Mouse (Mus musculus): ENCODE results near the gene Gm42742. TPM values are rescaled to one million over a fixed set of nuclear protein-coding genes. Genes with fewer than 3 reads are reported as not detected.

The Gm42742 gene
- polyA plus RNA-seq, 1 experiment from 2014 or later = 53.8 TPM

DNA sequence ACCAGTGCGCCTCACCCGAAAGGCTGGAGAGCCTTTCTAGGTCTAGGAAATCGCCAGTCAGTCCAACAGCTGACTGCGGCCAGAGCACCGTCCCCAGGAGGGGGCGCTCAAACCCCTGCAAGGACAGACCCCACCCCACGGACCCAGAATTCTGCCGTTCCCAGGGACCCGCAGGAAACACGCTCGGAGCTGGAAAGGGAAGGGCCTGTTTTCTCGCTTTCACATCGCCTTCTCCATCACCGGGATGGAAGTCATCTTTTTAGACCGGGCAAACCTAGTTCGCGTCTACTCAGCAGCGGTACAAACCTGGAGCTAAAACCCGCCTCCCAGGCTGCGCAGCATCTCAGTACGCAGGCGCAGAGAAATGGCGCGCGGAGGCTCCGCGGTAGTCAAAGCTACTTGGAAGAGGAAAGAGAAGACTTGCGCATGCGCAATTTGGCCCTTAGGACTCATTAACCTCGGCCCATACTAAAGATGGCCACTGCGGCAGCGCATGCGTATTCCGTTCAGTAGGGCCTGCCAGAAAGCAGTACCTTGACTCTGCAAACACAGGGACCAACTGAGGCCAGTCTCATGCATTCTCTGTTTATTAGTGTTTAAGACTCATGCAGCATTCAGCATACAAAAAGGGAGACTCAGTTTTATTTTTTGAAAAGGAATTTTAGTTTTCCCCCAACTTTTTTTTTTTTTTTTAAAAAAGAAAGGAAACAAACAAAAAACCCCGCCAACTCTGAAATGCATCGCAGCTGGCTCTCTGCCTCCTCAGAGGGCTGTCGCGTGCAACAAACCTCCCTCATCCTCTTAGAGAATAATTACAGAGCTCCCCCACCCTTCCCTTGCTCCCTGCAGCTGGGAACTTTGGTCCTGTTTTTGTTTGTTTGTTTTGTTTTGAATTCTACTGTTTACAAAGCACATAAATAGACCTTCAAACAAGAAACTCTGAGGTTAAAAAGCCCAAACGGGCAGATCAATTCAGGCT, 3.6 kb downstream of the Gm42742 start, which contains the start of gene Pagr1a:
Pagr1a (minus strand) TSS at position 382 of the 979 bp plus-strand sequence.
- TF ChIP-seq CTCF (IDR thresholded peaks at IDR 0.05; ENCODE audit: low read depth) = peak; percentile 88
- WGBS = 2% methylated on average over 39 of the region's 39 CpGs

DNA sequence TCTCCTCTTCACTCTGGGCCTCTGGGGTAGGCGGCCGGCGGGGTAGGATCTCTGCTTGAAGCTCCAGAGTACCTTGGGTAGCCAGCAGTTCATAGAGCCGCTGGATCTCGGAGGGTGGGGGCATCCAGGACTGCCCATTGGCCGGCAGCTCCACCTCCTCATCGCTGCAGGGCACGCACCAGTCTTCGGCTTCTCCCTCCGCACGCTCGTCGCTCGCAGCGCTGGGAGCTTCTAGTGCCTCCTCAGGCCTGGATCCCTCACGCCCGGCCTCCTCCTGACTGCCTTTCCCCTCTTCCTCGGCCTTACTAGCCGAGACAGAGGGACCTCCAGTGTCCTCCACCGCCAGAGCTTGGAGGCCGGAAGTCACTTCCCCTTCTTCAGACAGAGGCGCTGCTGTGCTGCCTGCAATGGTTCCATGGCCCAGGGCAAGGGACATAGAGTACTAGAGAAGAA, 4.4 kb downstream of the Gm42742 start:
- ATAC-seq (replicated peaks; ENCODE audit: low FRiP score, low read depth) (peak; percentile 27), DNase-seq (ENCODE audit: low spot score) (no peak)
- Histone ChIP-seq H3K27me3 (ENCODE audit: insufficient read depth, low read length) (no peaks in the 10 kb centered on the region), H3K4me1 (replicated peaks; ENCODE audit: insufficient read depth, low read length) (peaks cover 36% of the 10 kb centered on the region), H3K27ac (peak overlapping the region; percentile 95), H3K36me3 (ENCODE audit: insufficient read depth, low read length) (0 out of 2 replicates have a peak, but pooled peaks cover 4% of the 10 kb centered on the region), H3K9ac (ENCODE audit: low read depth, low read length) (peak overlapping the region; percentile 82), H3K4me2 (ENCODE audit: low read length) (peak overlapping the region; percentile 79), H3K4me3 (replicated peaks; ENCODE audit: low read depth, low read length) (peak overlapping the region; percentile 68), H3K9me3 (replicated peaks; ENCODE audit: low read length) (no peaks in the 10 kb centered on the region)
- 1% methylated on average over 22 of the region's 22 CpGs for WGBS
- no peak for TF ChIP-seq CTCF (IDR thresholded peaks at IDR 0.05; ENCODE audit: low read depth)

More for the DNA sequence above, 3.6 kb downstream of the Gm42742 start, which contains the start of gene Pagr1a:
- ATAC-seq (replicated peaks; ENCODE audit: low FRiP score, low read depth) (peak; percentile 76), DNase-seq (ENCODE audit: low spot score) (peak; percentile 100)
- H3K36me3 ChIP-seq (ENCODE audit: insufficient read depth, low read length) = 0 out of 2 replicates have a peak, but pooled peaks cover 7% of the 10 kb centered on the region
- H3K4me1 ChIP-seq (replicated peaks; ENCODE audit: insufficient read depth, low read length) = peaks cover 41% of the 10 kb centered on the region
- H3K27me3 ChIP-seq (ENCODE audit: insufficient read depth, low read length) = no peaks in the 10 kb centered on the region
- H3K9me3 ChIP-seq (replicated peaks; ENCODE audit: low read length) = no peaks in the 10 kb centered on the region
- peak within 1 kb of the TSS; percentile 68 for H3K4me3 ChIP-seq (replicated peaks; ENCODE audit: low read depth, low read length)
- peak within 1 kb of the TSS; percentile 95 for H3K27ac ChIP-seq
- H3K9ac ChIP-seq (ENCODE audit: low read depth, low read length) = peak within 1 kb of the TSS; percentile 82
- peak within 1 kb of the TSS; percentile 79 for H3K4me2 ChIP-seq (ENCODE audit: low read length)

DNA sequence TGATC, 4.6 kb downstream of the Gm42742 start, which contains the start of gene Pagr1b:
Pagr1b (minus strand) TSS at position 4 of the 5 bp plus-strand sequence.
- ATAC-seq (replicated peaks; ENCODE audit: low FRiP score, low read depth) (no peak), DNase-seq (ENCODE audit: low spot score) (no peak)
- Histone ChIP-seq H3K4me3 (replicated peaks; ENCODE audit: low read depth, low read length) (peak within 1 kb of the TSS; percentile 68), H3K9ac (ENCODE audit: low read depth, low read length) (peak within 1 kb of the TSS; percentile 82), H3K36me3 (ENCODE audit: insufficient read depth, low read length) (0 out of 2 replicates have a peak, but pooled peaks cover 4% of the 10 kb centered on the region), H3K4me1 (replicated peaks; ENCODE audit: insufficient read depth, low read length) (peaks cover 34% of the 10 kb centered on the region), H3K4me2 (ENCODE audit: low read length) (peak within 1 kb of the TSS; percentile 79), H3K9me3 (replicated peaks; ENCODE audit: low read length) (no peaks in the 10 kb centered on the region), H3K27me3 (ENCODE audit: insufficient read depth, low read length) (no peaks in the 10 kb centered on the region), H3K27ac (peak within 1 kb of the TSS; percentile 95)
- TF ChIP-seq CTCF (IDR thresholded peaks at IDR 0.05; ENCODE audit: low read depth) = no peak

DNA sequence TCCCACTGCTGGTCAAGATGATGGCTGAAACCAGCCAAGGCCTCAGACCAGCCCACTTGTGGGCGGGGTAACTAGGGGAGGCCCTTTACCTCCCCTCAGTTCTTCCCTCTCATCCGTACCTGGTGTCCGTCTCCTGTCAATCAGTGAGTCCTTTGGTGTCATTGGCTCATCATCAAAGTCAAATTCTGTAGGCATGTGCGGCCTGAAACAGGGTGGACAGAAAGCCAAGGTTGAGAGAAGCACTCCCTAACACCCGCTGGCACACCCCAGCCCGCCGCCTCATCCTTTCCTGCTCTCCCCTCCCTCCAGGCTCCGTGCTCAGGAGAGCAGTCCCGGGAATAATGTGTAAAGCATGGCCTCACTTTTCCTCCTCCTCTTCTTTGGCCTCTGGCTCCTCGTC, 4.8 kb downstream of the Gm42742 start:
- TF ChIP-seq CTCF (IDR thresholded peaks at IDR 0.05; ENCODE audit: low read depth) = no peak
- H3K27ac ChIP-seq = peak overlapping the region; percentile 95
- H3K4me3 ChIP-seq (replicated peaks; ENCODE audit: low read depth, low read length) = peak overlapping the region; percentile 68
- no peaks in the 10 kb centered on the region for H3K27me3 ChIP-seq (ENCODE audit: insufficient read depth, low read length)
- DNase-seq (ENCODE audit: low spot score) = peak; percentile 73
- peak overlapping the region; percentile 79 for H3K4me2 ChIP-seq (ENCODE audit: low read length)
- WGBS = under 1% methylated on average over 10 of the region's 10 CpGs
- peaks cover 32% of the 10 kb centered on the region; the same call in 1 of the 2 replicates for H3K4me1 ChIP-seq (replicated peaks; ENCODE audit: insufficient read depth, low read length)
- no peaks in the 10 kb centered on the region for H3K9me3 ChIP-seq (replicated peaks; ENCODE audit: low read length)
- ATAC-seq (replicated peaks; ENCODE audit: low FRiP score, low read depth) = peak; percentile 34
- 0 out of 2 replicates have a peak, but pooled peaks cover 4% of the 10 kb centered on the region for H3K36me3 ChIP-seq (ENCODE audit: insufficient read depth, low read length)
- peak overlapping the region; percentile 82 for H3K9ac ChIP-seq (ENCODE audit: low read depth, low read length)

DNA sequence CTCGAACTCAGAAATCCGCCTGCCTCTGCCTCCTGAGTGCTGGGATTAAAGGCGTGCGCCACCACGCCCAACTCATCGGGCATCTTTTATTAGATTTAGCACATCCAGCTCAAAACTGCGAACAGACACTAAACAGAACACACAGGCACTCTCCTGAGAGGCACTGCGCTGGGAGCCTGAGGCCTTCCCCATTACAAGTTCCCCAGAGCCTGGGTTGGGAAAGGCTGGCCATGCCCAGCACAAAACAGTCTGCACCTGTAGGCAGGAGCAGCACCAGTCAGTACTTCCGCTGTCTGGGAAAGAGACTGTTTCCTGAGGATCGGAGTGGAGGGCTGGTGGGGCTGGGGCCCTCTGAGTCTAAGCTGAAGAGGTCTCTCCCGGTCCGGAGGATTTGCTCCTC, 5.9 kb downstream of the Gm42742 start:
- H3K4me2 ChIP-seq (ENCODE audit: low read length) = no peak overlapping the region
- 93% methylated on average over 12 of the region's 12 CpGs for WGBS
- DNase-seq (ENCODE audit: low spot score) (no peak), ATAC-seq (replicated peaks; ENCODE audit: low FRiP score, low read depth) (no peak)
- H3K27me3 ChIP-seq (ENCODE audit: insufficient read depth, low read length) = no peaks in the 10 kb centered on the region
- peaks cover 26% of the 10 kb centered on the region; the same call in 1 of the 2 replicates for H3K4me1 ChIP-seq (replicated peaks; ENCODE audit: insufficient read depth, low read length)
- no peak overlapping the region for H3K9ac ChIP-seq (ENCODE audit: low read depth, low read length)
- TF ChIP-seq CTCF (IDR thresholded peaks at IDR 0.05; ENCODE audit: low read depth) = no peak
- peak overlapping the region; percentile 6; the same call in 1 of the 2 replicates for H3K27ac ChIP-seq
- no peaks in the 10 kb centered on the region for H3K9me3 ChIP-seq (replicated peaks; ENCODE audit: low read length)
- H3K4me3 ChIP-seq (replicated peaks; ENCODE audit: low read depth, low read length) = no peak overlapping the region
- 0 out of 2 replicates have a peak, but pooled peaks cover 4% of the 10 kb centered on the region for H3K36me3 ChIP-seq (ENCODE audit: insufficient read depth, low read length)

DNA sequence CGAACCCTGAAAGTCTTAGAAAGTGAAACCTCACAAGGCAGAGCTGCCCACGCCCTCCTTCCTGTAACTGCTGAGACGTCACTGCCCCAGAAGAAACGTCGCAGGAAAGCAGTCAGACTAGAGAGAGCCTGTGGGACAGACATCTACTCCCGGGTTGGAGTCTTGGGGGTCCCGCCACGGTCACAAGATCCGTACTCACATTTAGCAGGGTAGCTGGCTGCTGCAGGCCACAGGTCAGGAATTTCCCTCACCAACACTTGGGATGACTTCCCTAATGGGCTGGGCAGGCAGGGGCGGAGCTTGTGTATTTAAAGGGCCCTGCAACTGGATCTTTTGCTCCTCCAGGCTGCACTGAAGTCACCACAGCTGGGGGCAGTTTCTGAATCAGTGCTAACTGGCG, 6.6 kb downstream of the Gm42742 start, which contains the start of gene Mvp:
Mvp (minus strand) TSS at position 302 of the 400 bp plus-strand sequence.
- Histone ChIP-seq H3K36me3 (ENCODE audit: insufficient read depth, low read length) (0 out of 2 replicates have a peak, but pooled peaks cover 4% of the 10 kb centered on the region), H3K9ac (ENCODE audit: low read depth, low read length) (peak within 1 kb of the TSS; percentile 70), H3K9me3 (replicated peaks; ENCODE audit: low read length) (no peaks in the 10 kb centered on the region), H3K4me1 (replicated peaks; ENCODE audit: insufficient read depth, low read length) (peaks cover 21% of the 10 kb centered on the region; the same call in 1 of the 2 replicates), H3K27ac (peak within 1 kb of the TSS; percentile 31), H3K4me3 (replicated peaks; ENCODE audit: low read depth, low read length) (peak within 1 kb of the TSS; percentile 47), H3K4me2 (ENCODE audit: low read length) (peak within 1 kb of the TSS; percentile 73), H3K27me3 (ENCODE audit: insufficient read depth, low read length) (no peaks in the 10 kb centered on the region)
- 14% methylated on average over 11 of the region's 11 CpGs for WGBS
- no peak for TF ChIP-seq CTCF (IDR thresholded peaks at IDR 0.05; ENCODE audit: low read depth)
- DNase-seq (ENCODE audit: low spot score) = peak; percentile 87
- ATAC-seq (replicated peaks; ENCODE audit: low FRiP score, low read depth) = no peak

All from kidney, postnatal 0 days (tissue).